Comparison of ENCODE assay signal across 15 mouse cellular contexts in the genomic region with DNA sequence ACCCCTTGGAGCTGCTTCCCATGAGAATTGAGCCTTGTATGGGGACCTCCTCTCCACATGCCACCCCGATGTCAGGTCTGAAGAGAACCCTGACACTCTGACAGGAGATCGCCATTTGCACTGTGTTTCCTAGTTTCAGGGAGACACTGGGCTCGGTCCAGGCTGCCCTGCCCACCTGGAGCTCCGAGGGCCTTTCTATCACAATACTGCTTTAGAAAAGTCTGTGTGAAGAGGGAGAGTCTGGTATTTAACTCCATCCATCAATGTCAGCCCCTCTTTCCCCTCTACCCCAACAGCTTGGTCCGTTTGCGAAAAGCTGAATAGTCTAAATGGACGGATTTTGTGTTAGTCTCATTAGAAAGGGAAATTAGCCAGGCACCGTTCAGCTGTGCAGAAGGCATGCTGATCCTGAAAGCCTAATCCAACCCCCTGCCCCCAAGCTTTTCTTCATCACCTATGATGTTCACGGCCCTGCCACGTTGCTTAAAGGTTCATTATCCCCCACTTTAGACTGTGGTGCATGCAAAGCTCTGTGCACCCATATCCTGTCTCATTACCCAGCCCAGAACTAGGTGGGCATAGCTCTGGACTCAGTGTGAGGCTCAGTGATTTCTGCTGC.
DNase-seq lines count a peak whose midpoint lies in the region; ATAC-seq and TF ChIP-seq lines count a peak whose summit lies in the region.
"Had no signal": no experiment of that assay in that cellular context is flagged by ENCODE, and none has a peak within 500 bp of the region (broad histone marks: within the 10 kb centered on the region; RNA-seq: fewer than 3 reads in every experiment).

No protein-coding gene starts in this region.

- no peaks in the 10 kb centered on the region for H3K36me3 ChIP-seq in forebrain, embryonic 12.5 days (replicated peaks)
- no peaks in the 10 kb centered on the region for H3K36me3 ChIP-seq in hindbrain, embryonic 15.5 days
- no peaks in the 10 kb centered on the region for H3K36me3 ChIP-seq in midbrain, postnatal 0 days (ENCODE audit: insufficient read depth, low read length)
- no peaks in the 10 kb centered on the region for H3K36me3 ChIP-seq in kidney, embryonic 16.5 days (ENCODE audit: insufficient read depth, low read length)
- H3K36me3 ChIP-seq: intestine, embryonic 15.5 days; liver, embryonic 12.5 days had no signal

- H3K4me3 ChIP-seq in forebrain, embryonic 12.5 days (replicated peaks) = no peak overlapping the region
- no peak overlapping the region for H3K4me3 ChIP-seq in hindbrain, embryonic 15.5 days
- no peak overlapping the region for H3K4me3 ChIP-seq in midbrain, postnatal 0 days (ENCODE audit: low read depth, low read length)
- no peak overlapping the region for H3K4me3 ChIP-seq in kidney, embryonic 16.5 days (ENCODE audit: low read length)
- H3K4me3 ChIP-seq: intestine, embryonic 15.5 days; liver, embryonic 12.5 days; myocyte had no signal

- intact Hi-C loops in left cerebral cortex, postnatal 10 days (cut with DNase I) = no loop called here

- WGBS in forebrain, embryonic 12.5 days = 10% methylated on average over 10 of the region's 10 CpGs
- WGBS in hindbrain, embryonic 15.5 days = 16% methylated on average over 10 of the region's 10 CpGs
- WGBS in midbrain, postnatal 0 days = 22% methylated on average over 10 of the region's 10 CpGs
- 57% methylated on average over 10 of the region's 10 CpGs for whole genome bisulfite sequencing in kidney, embryonic 16.5 days

- no peak overlapping the region for H3K9ac ChIP-seq in forebrain, embryonic 12.5 days
- H3K9ac ChIP-seq in hindbrain, embryonic 15.5 days = no peak overlapping the region
- no peak overlapping the region for H3K9ac ChIP-seq in midbrain, postnatal 0 days (replicated peaks; ENCODE audit: low read length, poor library complexity, severe bottlenecking)
- no peak overlapping the region for H3K9ac ChIP-seq in kidney, embryonic 16.5 days (replicated peaks; ENCODE audit: low read length)
- H3K9ac ChIP-seq: intestine, embryonic 15.5 days; liver, embryonic 12.5 days had no signal

- no peaks in the 10 kb centered on the region for H3K27me3 ChIP-seq in forebrain, embryonic 12.5 days
- no peaks in the 10 kb centered on the region for H3K27me3 ChIP-seq in hindbrain, embryonic 15.5 days
- H3K27me3 ChIP-seq in midbrain, postnatal 0 days (ENCODE audit: insufficient read depth, low read length) = no peaks in the 10 kb centered on the region
- H3K27me3 ChIP-seq in kidney, embryonic 16.5 days (ENCODE audit: insufficient read depth, low read length) = no peaks in the 10 kb centered on the region
- H3K27me3 ChIP-seq: intestine, embryonic 15.5 days; liver, embryonic 12.5 days had no signal

- TF ChIP-seq CTCF in midbrain, postnatal 0 days (IDR thresholded peaks at IDR 0.05) = no peak

- peak; percentile 90 for ATAC-seq in forebrain, embryonic 12.5 days (ENCODE audit: low FRiP score)
- peak; percentile 93 for ATAC-seq in hindbrain, embryonic 15.5 days (ENCODE audit: low FRiP score, low read depth)
- 0 out of 2 replicates have a peak, but pooled peaks have one; percentile 38 for ATAC-seq in midbrain, postnatal 0 days (ENCODE audit: low FRiP score)
- ATAC-seq in kidney, embryonic 16.5 days (ENCODE audit: low FRiP score, low TSS enrichment) = no peak
- ATAC-seq: intestine, embryonic 15.5 days; liver, embryonic 12.5 days had no signal

- H3K9me3 ChIP-seq in forebrain, embryonic 12.5 days = no peaks in the 10 kb centered on the region
- H3K9me3 ChIP-seq in hindbrain, embryonic 15.5 days = no peaks in the 10 kb centered on the region
- H3K9me3 ChIP-seq in midbrain, postnatal 0 days (ENCODE audit: low read length) = no peaks in the 10 kb centered on the region
- no peaks in the 10 kb centered on the region for H3K9me3 ChIP-seq in kidney, embryonic 16.5 days (ENCODE audit: low read length)
- H3K9me3 ChIP-seq: intestine, embryonic 15.5 days; liver, embryonic 12.5 days had no signal

- peak overlapping the region; percentile 82 for H3K27ac ChIP-seq in forebrain, embryonic 12.5 days
- peak overlapping the region; percentile 69 for H3K27ac ChIP-seq in hindbrain, embryonic 15.5 days (replicated peaks)
- H3K27ac ChIP-seq in midbrain, postnatal 0 days (ENCODE audit: low read depth, low read length) = no peak overlapping the region
- H3K27ac ChIP-seq in kidney, embryonic 16.5 days (ENCODE audit: low read length) = no peak overlapping the region
- H3K27ac ChIP-seq: intestine, embryonic 15.5 days; liver, embryonic 12.5 days had no signal

- peak; percentile 79 for DNase-seq in embryo, embryonic 10.5 days (ENCODE audit: low spot score)
- peak; percentile 63 for DNase-seq in midbrain, postnatal 0 days (ENCODE audit: low spot score)
- no peak for DNase-seq in thymus, postnatal 36 days
- no peak for DNase-seq in natural killer cell, adult 2 months (ENCODE audit: low spot score in 2 of 2)
- no peak for DNase-seq in left cerebral cortex, postnatal 10 days (ENCODE audit: extremely low spot score in 1 of 2, low spot score in 2 of 2)
- DNase-seq: adrenal gland, postnatal 36 days; kidney, postnatal 4 days; lung, postnatal 14 days; thymus, adult 18-20 months had no signal

- peak overlapping the region; percentile 37 for H3K4me2 ChIP-seq in forebrain, embryonic 12.5 days
- H3K4me2 ChIP-seq in hindbrain, embryonic 15.5 days = peak overlapping the region; percentile 22
- H3K4me2 ChIP-seq in midbrain, postnatal 0 days (ENCODE audit: low read depth, low read length, poor library complexity, severe bottlenecking) = peak overlapping the region; percentile 13; the same call in 1 of the 2 replicates
- H3K4me2 ChIP-seq in kidney, embryonic 16.5 days (replicated peaks; ENCODE audit: low read depth, low read length) = no peak overlapping the region
- H3K4me2 ChIP-seq: intestine, embryonic 15.5 days; liver, embryonic 12.5 days had no signal

- H3K4me1 ChIP-seq in forebrain, embryonic 12.5 days = peaks cover 55% of the 10 kb centered on the region
- peaks cover 32% of the 10 kb centered on the region for H3K4me1 ChIP-seq in hindbrain, embryonic 15.5 days (replicated peaks)
- peaks cover 10% of the 10 kb centered on the region; the same call in 1 of the 2 replicates for H3K4me1 ChIP-seq in midbrain, postnatal 0 days (ENCODE audit: insufficient read depth, low read length)
- H3K4me1 ChIP-seq in kidney, embryonic 16.5 days (ENCODE audit: insufficient read depth, low read length) = no peaks in the 10 kb centered on the region
- H3K4me1 ChIP-seq: intestine, embryonic 15.5 days; liver, embryonic 12.5 days had no signal

Comparison
In these comparisons a context has a peak if more than half of its experiments do, and no peak if none do; other contexts are left out.
1. DNase-seq: peak in embryo, embryonic 10.5 days (single experiment) and midbrain, postnatal 0 days (single experiment); none in thymus, postnatal 36 days (0 of 2), natural killer cell, adult 2 months (0 of 2) and left cerebral cortex, postnatal 10 days (0 of 2).
2. H3K27ac ChIP-seq: peak in forebrain, embryonic 12.5 days (single experiment) and hindbrain, embryonic 15.5 days (single experiment); none in midbrain, postnatal 0 days (single experiment) and kidney, embryonic 16.5 days (single experiment).